Mouse (Mus musculus): ENCODE measurements at regions not wholly inside any gene's neighbourhood (a gene's known extent, or its start where the extent isn't known, plus 50 kb on each side); places are given as distances from the start of the nearest gene placed in this dataset.

DNA sequence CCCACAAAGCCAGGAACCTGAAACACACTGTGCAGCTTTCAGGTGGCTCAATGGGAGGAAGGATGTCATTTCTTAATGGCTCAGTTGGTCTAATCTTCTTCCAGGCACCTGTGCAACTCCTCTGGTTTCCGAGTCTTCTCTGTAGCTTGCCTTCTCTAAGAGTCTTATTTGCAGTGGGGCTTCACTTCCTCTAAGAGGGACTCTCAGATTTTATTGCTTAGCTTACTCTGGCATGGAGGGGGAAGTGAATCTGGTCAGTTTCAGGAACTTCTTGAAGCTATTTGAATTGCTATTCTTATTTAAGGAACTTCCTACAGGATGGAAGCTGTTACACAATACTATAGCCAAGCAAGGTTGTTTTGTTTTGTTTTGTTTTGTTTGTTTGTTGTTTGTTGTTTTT, 232.7 kb upstream of the Gm765 start:
- TF ChIP-seq CTCF (IDR thresholded peaks at IDR 0.05; ENCODE audit: borderline replicate concordance, control insufficient read depth, extremely low read depth, insufficient read depth, low read length, poor library complexity): no peak
- no peak for TF ChIP-seq POLR2A (IDR thresholded peaks at IDR 0.05; ENCODE audit: control insufficient read depth, extremely low read depth, insufficient read depth, low read length, poor library complexity)

Data from thymus, adult 2 months (tissue).